Mouse (Mus musculus): ENCODE results near the gene Sdk2. TPM values are rescaled to one million over a fixed set of nuclear protein-coding genes. Genes with fewer than 3 reads are reported as not detected.

Gene Sdk2
- polyA plus RNA-seq, 1 experiment from 2014 or later = 4.2 TPM

DNA sequence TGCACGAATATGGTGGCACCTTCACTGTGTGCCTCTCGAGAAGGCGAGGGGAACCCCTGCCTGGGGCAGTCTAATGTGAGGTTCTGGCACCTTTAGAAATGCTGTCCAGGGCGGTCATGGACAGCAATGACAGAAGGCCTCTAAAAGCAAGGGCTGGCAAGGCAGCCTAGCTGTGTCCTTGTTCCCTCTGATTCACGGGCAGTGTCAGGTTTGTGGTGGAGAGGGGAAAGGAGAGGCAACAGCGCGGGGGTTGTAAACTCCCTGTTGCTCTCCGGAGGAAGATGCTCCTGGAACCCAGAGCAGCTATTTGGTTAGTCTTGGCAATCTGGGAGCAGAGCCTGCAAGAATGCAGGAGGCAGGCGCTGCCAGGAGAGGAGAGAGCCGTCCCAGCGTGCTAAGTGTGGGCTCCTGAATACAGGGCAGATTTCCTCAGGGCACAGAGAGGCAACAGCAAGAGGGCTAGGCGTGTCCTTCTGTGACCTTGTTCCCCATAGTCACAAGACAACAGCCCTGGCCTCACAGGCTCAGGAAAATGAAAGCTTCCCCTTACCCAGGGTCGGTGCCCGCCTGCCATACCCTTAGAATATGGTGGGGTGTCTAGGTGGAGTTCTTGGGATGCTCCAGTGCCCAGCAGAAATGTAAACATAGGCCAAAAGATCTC is 289.9 kb downstream of the Sdk2 start:
- Histone ChIP-seq H3K27ac (ENCODE audit: low read depth, low read length) (no peak overlapping the region), H3K4me3 (ENCODE audit: low read length) (no peak overlapping the region), H3K9me3 (ENCODE audit: control insufficient read depth, low read length) (no peaks in the 10 kb centered on the region), H3K27me3 (ENCODE audit: control insufficient read depth, insufficient read depth, low read length) (no peaks in the 10 kb centered on the region), H3K36me3 (ENCODE audit: control insufficient read depth, insufficient read depth, low read length) (no peaks in the 10 kb centered on the region), H3K4me1 (ENCODE audit: control insufficient read depth, insufficient read depth, low read length) (peaks cover 30% of the 10 kb centered on the region), H3K4me2 (replicated peaks; ENCODE audit: low read depth, low read length) (no peak overlapping the region), H3K9ac (ENCODE audit: low read depth, low read length) (no peak overlapping the region)
- 58% methylated on average over 14 of the region's 14 CpGs for WGBS
- no peak for ATAC-seq (ENCODE audit: low FRiP score, low TSS enrichment)

DNA sequence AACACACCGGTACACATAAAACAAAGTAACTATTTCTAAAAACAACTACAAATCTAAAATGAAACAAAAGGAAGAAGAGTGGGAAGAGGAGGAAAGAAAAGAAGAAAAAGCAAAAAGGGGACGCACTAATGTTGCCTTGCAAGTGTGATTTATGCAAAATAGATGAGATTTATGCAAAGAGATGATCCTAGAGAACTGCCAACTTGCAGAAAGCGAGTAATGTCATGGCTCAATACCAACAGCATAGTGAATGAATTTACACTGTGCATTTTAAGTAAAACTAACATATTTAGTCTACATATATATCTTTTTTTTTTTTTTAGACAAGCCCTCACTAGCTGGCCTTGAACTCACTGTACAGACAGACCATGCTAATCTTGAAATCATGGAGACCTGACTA is 292.1 kb downstream of the Sdk2 start:
- H3K4me3 ChIP-seq (ENCODE audit: low read length) = no peak overlapping the region
- no peaks in the 10 kb centered on the region for H3K9me3 ChIP-seq (ENCODE audit: control insufficient read depth, low read length)
- H3K4me1 ChIP-seq (ENCODE audit: control insufficient read depth, insufficient read depth, low read length) = peaks cover 26% of the 10 kb centered on the region
- no peaks in the 10 kb centered on the region for H3K36me3 ChIP-seq (ENCODE audit: control insufficient read depth, insufficient read depth, low read length)
- WGBS = 86% methylated on average over 3 of the region's 3 CpGs
- no peaks in the 10 kb centered on the region for H3K27me3 ChIP-seq (ENCODE audit: control insufficient read depth, insufficient read depth, low read length)
- ATAC-seq (ENCODE audit: low FRiP score, low TSS enrichment) = no peak
- no peak overlapping the region for H3K4me2 ChIP-seq (replicated peaks; ENCODE audit: low read depth, low read length)
- H3K9ac ChIP-seq (ENCODE audit: low read depth, low read length) = no peak overlapping the region
- no peak overlapping the region for H3K27ac ChIP-seq (ENCODE audit: low read depth, low read length)

DNA sequence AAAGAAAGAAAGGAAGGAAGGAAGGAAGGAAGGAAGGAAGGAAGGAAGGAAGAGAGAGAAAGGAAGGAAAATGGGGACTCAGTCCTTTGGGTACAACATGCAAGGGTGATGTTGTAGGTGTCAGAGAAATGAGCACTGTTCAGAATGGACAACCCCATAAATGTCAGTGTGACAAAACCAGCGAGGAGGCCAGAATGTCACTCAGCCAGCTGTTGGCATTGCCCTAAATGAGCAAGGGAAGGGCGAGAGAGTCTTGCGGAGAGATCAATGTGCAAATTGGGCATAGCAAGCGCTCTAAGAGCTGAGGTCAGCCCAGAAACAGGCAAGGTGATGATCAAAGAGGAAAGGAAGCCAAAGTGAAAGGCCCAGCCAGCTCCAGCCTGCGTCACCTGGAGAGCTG is 293.7 kb downstream of the Sdk2 start:
- no peak overlapping the region for H3K9ac ChIP-seq (ENCODE audit: low read depth, low read length)
- H3K27ac ChIP-seq (ENCODE audit: low read depth, low read length) = no peak overlapping the region
- H3K36me3 ChIP-seq (ENCODE audit: control insufficient read depth, insufficient read depth, low read length) = no peaks in the 10 kb centered on the region
- no peak overlapping the region for H3K4me2 ChIP-seq (replicated peaks; ENCODE audit: low read depth, low read length)
- H3K4me1 ChIP-seq (ENCODE audit: control insufficient read depth, insufficient read depth, low read length) = peaks cover 13% of the 10 kb centered on the region
- ATAC-seq (ENCODE audit: low FRiP score, low TSS enrichment) = no peak
- no peaks in the 10 kb centered on the region for H3K27me3 ChIP-seq (ENCODE audit: control insufficient read depth, insufficient read depth, low read length)
- no peaks in the 10 kb centered on the region for H3K9me3 ChIP-seq (ENCODE audit: control insufficient read depth, low read length)
- H3K4me3 ChIP-seq (ENCODE audit: low read length) = no peak overlapping the region
- WGBS = 79% methylated on average over 5 of the region's 5 CpGs

DNA sequence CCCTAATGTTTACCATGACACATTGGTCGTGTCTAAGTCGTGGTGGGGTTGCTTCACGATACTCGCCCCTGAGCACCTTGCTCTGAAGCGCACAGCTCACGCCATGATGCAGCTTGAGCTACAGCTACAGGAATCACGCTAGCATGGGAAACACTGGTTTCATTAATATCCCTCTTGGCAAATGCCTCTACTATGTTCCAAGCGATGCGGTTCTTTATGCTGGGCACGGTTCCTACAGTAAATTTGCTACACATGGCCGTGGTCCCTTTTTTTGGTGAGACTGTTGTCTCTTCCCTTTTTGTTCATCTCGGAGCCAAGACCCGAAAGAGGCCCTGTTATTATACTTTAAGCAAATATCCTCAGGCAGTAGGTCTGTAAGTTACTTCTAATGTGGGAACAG is 295.7 kb downstream of the Sdk2 start:
- no peak overlapping the region for H3K9ac ChIP-seq (ENCODE audit: low read depth, low read length)
- H3K27me3 ChIP-seq (ENCODE audit: control insufficient read depth, insufficient read depth, low read length) = no peaks in the 10 kb centered on the region
- H3K4me1 ChIP-seq (ENCODE audit: control insufficient read depth, insufficient read depth, low read length) = peaks cover 16% of the 10 kb centered on the region
- H3K27ac ChIP-seq (ENCODE audit: low read depth, low read length) = no peak overlapping the region
- no peak overlapping the region for H3K4me3 ChIP-seq (ENCODE audit: low read length)
- no peak for ATAC-seq (ENCODE audit: low FRiP score, low TSS enrichment)
- H3K9me3 ChIP-seq (ENCODE audit: control insufficient read depth, low read length) = no peaks in the 10 kb centered on the region
- 90% methylated on average over 13 of the region's 13 CpGs for WGBS
- no peaks in the 10 kb centered on the region for H3K36me3 ChIP-seq (ENCODE audit: control insufficient read depth, insufficient read depth, low read length)
- H3K4me2 ChIP-seq (replicated peaks; ENCODE audit: low read depth, low read length) = no peak overlapping the region

DNA sequence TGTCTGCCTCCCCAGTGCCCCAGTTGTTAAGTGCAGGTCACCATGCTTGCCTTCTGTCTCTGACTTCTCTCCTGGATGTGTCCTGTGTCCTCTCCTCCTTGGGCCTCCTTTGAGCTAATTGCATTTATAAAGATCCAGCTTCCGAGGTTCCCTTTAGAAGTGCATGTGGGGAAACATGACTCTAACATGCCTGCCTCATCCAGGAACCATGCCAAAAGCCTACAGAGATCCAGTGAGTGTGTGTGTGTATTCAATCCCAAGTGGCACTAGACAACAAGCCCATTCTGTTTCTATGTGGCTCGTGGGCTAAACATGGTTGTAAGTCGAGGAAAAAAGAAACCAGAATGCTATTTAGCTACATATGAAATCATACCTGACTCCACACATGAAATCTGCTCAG is 298.5 kb downstream of the Sdk2 start:
- no peak overlapping the region for H3K4me3 ChIP-seq (ENCODE audit: low read length)
- no peaks in the 10 kb centered on the region for H3K36me3 ChIP-seq (ENCODE audit: control insufficient read depth, insufficient read depth, low read length)
- no peak overlapping the region for H3K9ac ChIP-seq (ENCODE audit: low read depth, low read length)
- no peak for ATAC-seq (ENCODE audit: low FRiP score, low TSS enrichment)
- H3K27ac ChIP-seq (ENCODE audit: low read depth, low read length) = no peak overlapping the region
- WGBS = 81% methylated on average over 3 of the region's 3 CpGs
- H3K9me3 ChIP-seq (ENCODE audit: control insufficient read depth, low read length) = no peaks in the 10 kb centered on the region
- no peak overlapping the region for H3K4me2 ChIP-seq (replicated peaks; ENCODE audit: low read depth, low read length)
- H3K4me1 ChIP-seq (ENCODE audit: control insufficient read depth, insufficient read depth, low read length) = peaks cover 26% of the 10 kb centered on the region
- no peaks in the 10 kb centered on the region for H3K27me3 ChIP-seq (ENCODE audit: control insufficient read depth, insufficient read depth, low read length)

DNA sequence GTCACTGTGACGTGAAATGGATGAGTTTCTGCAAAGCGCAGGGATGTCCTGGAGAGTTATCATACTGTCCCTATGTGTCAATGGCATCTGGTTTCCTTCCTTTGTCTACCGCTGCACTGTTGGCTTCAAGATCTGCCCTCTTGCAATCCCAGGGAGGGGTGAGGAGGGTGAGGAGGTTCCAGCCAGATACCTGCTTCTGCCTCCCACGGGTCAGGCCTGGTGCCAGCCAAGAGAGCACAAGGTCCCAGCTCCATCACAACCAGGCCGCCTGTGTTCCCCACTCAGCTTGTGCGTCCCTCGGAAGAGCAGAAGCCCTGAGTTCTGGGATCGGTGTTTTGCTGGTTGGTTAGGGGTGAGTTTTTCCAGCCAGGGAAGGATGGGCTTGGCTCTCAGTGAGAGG is 299.6 kb downstream of the Sdk2 start:
- H3K4me3 ChIP-seq (ENCODE audit: low read length) = no peak overlapping the region
- no peak overlapping the region for H3K4me2 ChIP-seq (replicated peaks; ENCODE audit: low read depth, low read length)
- no peaks in the 10 kb centered on the region for H3K27me3 ChIP-seq (ENCODE audit: control insufficient read depth, insufficient read depth, low read length)
- H3K4me1 ChIP-seq (ENCODE audit: control insufficient read depth, insufficient read depth, low read length) = peaks cover 26% of the 10 kb centered on the region
- peak overlapping the region; percentile 59; the same call in 1 of the 2 replicates for H3K27ac ChIP-seq (ENCODE audit: low read depth, low read length)
- H3K9me3 ChIP-seq (ENCODE audit: control insufficient read depth, low read length) = no peaks in the 10 kb centered on the region
- H3K9ac ChIP-seq (ENCODE audit: low read depth, low read length) = no peak overlapping the region; the same call in 1 of the 2 replicates
- H3K36me3 ChIP-seq (ENCODE audit: control insufficient read depth, insufficient read depth, low read length) = no peaks in the 10 kb centered on the region
- 44% methylated on average over 8 of the region's 8 CpGs for WGBS
- peak; percentile 12; the same call in 1 of the 2 replicates for ATAC-seq (ENCODE audit: low FRiP score, low TSS enrichment)

DNA sequence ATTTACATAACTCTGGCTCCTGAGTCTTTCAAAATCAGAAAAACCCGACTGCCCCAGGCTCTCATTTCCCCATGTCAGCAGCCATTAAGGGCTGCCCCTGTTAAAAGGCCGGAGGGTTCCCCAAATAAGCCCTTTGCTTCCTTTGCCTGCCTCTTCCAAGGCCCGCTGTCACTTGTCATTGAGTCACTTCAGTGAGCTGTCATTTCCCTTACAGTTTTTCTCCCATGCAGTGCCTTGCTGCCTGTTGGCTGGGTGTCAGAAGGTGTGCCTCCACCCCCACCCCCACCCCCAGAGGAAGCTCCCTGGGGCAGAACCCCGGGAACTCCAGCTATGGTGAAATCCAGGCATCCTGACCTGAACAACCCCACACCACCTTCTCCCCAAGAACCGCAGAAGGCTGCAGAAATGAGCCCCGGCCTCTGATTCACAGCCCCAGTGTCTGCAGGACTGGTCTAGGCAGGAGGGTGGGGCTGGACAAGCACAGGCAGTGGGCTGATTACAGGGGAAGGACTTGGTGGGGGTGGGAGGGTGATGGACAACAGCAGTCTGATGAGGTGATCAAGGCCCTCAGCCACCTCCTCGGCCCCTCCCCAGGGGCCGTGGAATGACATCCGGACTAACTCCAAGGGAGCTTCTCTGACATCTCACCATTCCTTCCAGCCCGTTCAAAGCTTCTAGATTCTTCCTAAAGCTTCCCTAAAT is 300.4 kb downstream of the Sdk2 start:
- ATAC-seq (ENCODE audit: low FRiP score, low TSS enrichment) = no peak

DNA sequence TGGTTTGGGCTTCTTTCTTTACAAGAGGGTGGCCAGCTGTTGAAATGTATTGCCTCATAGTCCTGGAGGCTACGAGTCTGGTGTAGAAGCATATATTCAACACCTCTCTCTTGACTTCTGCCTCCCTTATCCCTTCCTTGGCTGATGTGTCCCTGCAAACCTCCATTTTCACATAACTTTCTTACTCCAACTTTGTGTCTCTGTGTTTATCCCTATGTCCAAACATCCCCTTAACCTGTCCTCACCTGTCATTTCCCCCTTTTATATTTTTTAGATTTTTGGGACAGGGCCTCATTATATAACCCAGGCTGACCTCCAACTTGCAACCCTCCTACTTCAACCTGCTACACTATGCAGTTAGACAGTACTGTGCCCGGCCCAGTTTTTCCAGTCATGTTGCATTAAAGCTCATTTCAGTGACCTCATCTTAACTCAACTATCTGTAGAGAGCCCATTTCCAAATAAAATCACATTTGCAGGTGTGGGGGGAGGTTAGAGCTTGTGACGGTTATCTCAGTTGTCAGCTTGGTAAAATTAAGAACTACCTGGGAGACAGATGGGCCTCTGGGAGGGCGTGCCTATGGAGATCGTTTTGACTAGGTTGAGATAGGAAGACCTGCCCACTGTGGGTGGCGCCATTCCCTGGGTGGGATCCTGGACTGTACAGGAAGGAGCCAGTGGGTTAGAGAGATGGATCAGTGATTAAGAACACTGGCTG is 302.6 kb downstream of the Sdk2 start:
- peaks cover 26% of the 10 kb centered on the region for H3K4me1 ChIP-seq (ENCODE audit: control insufficient read depth, insufficient read depth, low read length)
- H3K36me3 ChIP-seq (ENCODE audit: control insufficient read depth, insufficient read depth, low read length) = no peaks in the 10 kb centered on the region
- no peak for ATAC-seq (ENCODE audit: low FRiP score, low TSS enrichment)
- no peak overlapping the region for H3K9ac ChIP-seq (ENCODE audit: low read depth, low read length)
- no peak overlapping the region for H3K4me2 ChIP-seq (replicated peaks; ENCODE audit: low read depth, low read length)
- no peaks in the 10 kb centered on the region for H3K27me3 ChIP-seq (ENCODE audit: control insufficient read depth, insufficient read depth, low read length)
- no peaks in the 10 kb centered on the region for H3K9me3 ChIP-seq (ENCODE audit: control insufficient read depth, low read length)
- no peak overlapping the region for H3K27ac ChIP-seq (ENCODE audit: low read depth, low read length)
- no peak overlapping the region for H3K4me3 ChIP-seq (ENCODE audit: low read length)
- WGBS = 83% methylated on average over 6 of the region's 6 CpGs

More for the DNA sequence above, 300.4 kb downstream of the Sdk2 start:
- Histone ChIP-seq H3K4me3 (ENCODE audit: low read length) (no peak overlapping the region), H3K36me3 (ENCODE audit: control insufficient read depth, insufficient read depth, low read length) (no peaks in the 10 kb centered on the region), H3K4me2 (replicated peaks; ENCODE audit: low read depth, low read length) (no peak overlapping the region), H3K27ac (ENCODE audit: low read depth, low read length) (no peak overlapping the region; the same call in 1 of the 2 replicates), H3K27me3 (ENCODE audit: control insufficient read depth, insufficient read depth, low read length) (no peaks in the 10 kb centered on the region), H3K9ac (ENCODE audit: low read depth, low read length) (no peak overlapping the region), H3K9me3 (ENCODE audit: control insufficient read depth, low read length) (no peaks in the 10 kb centered on the region), H3K4me1 (ENCODE audit: control insufficient read depth, insufficient read depth, low read length) (peaks cover 26% of the 10 kb centered on the region)
- WGBS = 31% methylated on average over 10 of the region's 10 CpGs

DNA sequence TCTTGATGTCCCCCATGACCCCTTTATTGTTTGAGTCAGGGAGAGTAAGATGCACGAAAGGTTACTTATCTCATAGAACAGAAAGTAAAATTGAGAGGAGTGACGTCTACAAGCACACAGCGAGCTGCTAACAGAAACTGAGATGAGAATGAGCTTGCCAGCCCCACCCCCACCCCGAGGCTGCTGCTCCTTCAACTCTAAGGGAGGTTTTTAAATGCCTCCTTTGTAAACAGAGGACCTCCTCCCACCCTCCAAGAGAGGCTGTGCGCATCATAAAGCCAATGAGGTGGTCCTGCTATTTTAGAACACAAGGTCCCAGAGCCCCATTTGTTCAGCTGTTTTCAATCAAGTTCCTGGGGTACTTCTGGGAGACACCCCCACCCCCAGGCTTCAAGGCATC is 303.4 kb downstream of the Sdk2 start:
- peak; percentile 36; the same call in 1 of the 2 replicates for ATAC-seq (ENCODE audit: low FRiP score, low TSS enrichment)
- H3K9ac ChIP-seq (ENCODE audit: low read depth, low read length) = no peak overlapping the region

More for the DNA sequence above, 303.4 kb downstream of the Sdk2 start:
- peaks cover 26% of the 10 kb centered on the region for H3K4me1 ChIP-seq (ENCODE audit: control insufficient read depth, insufficient read depth, low read length)
- H3K27ac ChIP-seq (ENCODE audit: low read depth, low read length) = no peak overlapping the region
- peak overlapping the region; percentile 9; the same call in 1 of the 2 replicates for H3K4me2 ChIP-seq (replicated peaks; ENCODE audit: low read depth, low read length)
- H3K9me3 ChIP-seq (ENCODE audit: control insufficient read depth, low read length) = no peaks in the 10 kb centered on the region
- H3K27me3 ChIP-seq (ENCODE audit: control insufficient read depth, insufficient read depth, low read length) = no peaks in the 10 kb centered on the region
- WGBS = 11% methylated on average over 5 of the region's 5 CpGs
- H3K4me3 ChIP-seq (ENCODE audit: low read length) = no peak overlapping the region
- no peaks in the 10 kb centered on the region for H3K36me3 ChIP-seq (ENCODE audit: control insufficient read depth, insufficient read depth, low read length)
